Mouse (Mus musculus) heart, adult 2 months (tissue): ENCODE measurements around the gene Zgpat. TPM values are rescaled to one million over a fixed set of nuclear protein-coding genes. Genes with fewer than 3 reads are reported as not detected.

ENCODE experiments used
- DNase-seq, 2 experiments: peaks; one replicate each; pipeline ENCODE4 v3.0.0; 2021
- H3K27ac ChIP-seq: fragments of 200-600 bp; 2 replicates; pipeline ENCODE4 v1.8.1; 2022
- H3K27me3 ChIP-seq: fragments of 200-500 bp; 2 replicates; pipeline ENCODE4 v1.6.1; 2012; ENCODE audit warnings: mild to moderate bottlenecking, low read length, inconsistent platforms, mixed read lengths; ENCODE audit not compliant: control insufficient read depth, insufficient read depth
- H3K36me3 ChIP-seq: fragments of 200-500 bp; 2 replicates; pipeline ENCODE4 v1.6.1; 2012; ENCODE audit warnings: low read length, inconsistent platforms; ENCODE audit not compliant: control insufficient read depth, insufficient read depth
- H3K4me1 ChIP-seq: fragments of 200-500 bp; 2 replicates; pipeline ENCODE4 v1.6.1; 2011; ENCODE audit warnings: low read length; ENCODE audit not compliant: control insufficient read depth, insufficient read depth
- H3K4me3 ChIP-seq: fragments of 200-600 bp; 2 replicates; pipeline ENCODE4 v1.8.1; 2022
- H3K79me2 ChIP-seq: fragments of 200-500 bp; replicated peaks from 2 replicates; pipeline ENCODE4 v1.6.1; 2012; ENCODE audit warnings: mild to moderate bottlenecking, inconsistent platforms, low read length, moderate library complexity, mixed read lengths; ENCODE audit not compliant: control insufficient read depth, insufficient read depth
- H3K9ac ChIP-seq: fragments of 200-500 bp; 2 replicates; pipeline ENCODE4 v1.6.1; 2012; ENCODE audit warnings: low read depth, mild to moderate bottlenecking, control low read depth, inconsistent platforms, low read length, mixed read lengths
- CTCF ChIP-seq: fragments of 200-600 bp; IDR thresholded peaks from 2 replicates; pipeline ENCODE4 v1.8.1; 2022; ENCODE audit warnings: antibody characterized with exemption, mild to moderate bottlenecking, moderate library complexity
- EP300 ChIP-seq: fragments of 200-500 bp; IDR thresholded peaks from 2 replicates; pipeline ENCODE4 v1.6.1; 2011; ENCODE audit warnings: low read depth, low read length, control low read depth; ENCODE audit not compliant: insufficient read depth
- POLR2A ChIP-seq: fragments of 200-500 bp; IDR thresholded peaks from 2 replicates; pipeline ENCODE4 v1.6.1; 2011; ENCODE audit warnings: mild to moderate bottlenecking, low read depth, low read length, control low read depth; ENCODE audit not compliant: insufficient read depth
- WGBS: fragments of 180-500 bp; shearing (Covaris S2); methylation state at CpG from one replicate; pipeline ENCODE4 v1.1.7; 2018; 5-methylcytosine and 5-hydroxymethylcytosine counted together
- intact Hi-C: fragments of 180-260 bp; cut with DNase I; formaldehyde crosslinking; loops from one replicate; pipeline ENCODE4 v1.15.1; 2025
- polyA plus RNA-seq: library from polyadenylated mRNA; depleted of rRNA; stranded (reverse); fragments of >200 nt; gene quantifications from 2 replicates; pipeline ENCODE4 v1.2.3, GENCODE M21; 2012
- total RNA-seq, 2 experiments: library from RNA; stranded (reverse); gene quantifications; 2 replicates each; pipeline ENCODE4 v1.2.3; 2021

Zgpat gene
- total and polyA plus RNA-seq, 3 experiments = 18.7 to 21.0 (median 18.9) TPM

DNA sequence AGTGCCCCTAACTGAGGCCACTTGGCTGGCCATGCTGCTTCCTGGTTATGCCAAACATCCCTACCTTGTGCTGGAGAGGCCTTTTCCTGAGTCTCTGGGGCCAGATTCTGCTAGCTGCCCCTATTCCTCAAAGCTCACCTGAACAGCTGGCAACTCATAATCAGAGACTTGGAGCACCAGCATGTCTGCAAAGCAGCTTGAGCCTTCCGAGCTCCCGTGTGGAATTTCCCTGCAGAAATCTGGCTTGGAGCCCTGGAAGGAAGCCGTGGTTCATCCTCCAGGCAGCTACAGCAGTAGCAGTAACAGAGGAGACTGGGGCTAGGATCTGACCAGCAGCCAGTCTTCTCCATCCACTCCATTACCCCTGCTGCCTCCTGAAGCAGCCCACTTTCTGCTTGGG is 21.2 kb downstream of the Zgpat start:
- no peaks in the 10 kb centered on the region for H3K79me2 ChIP-seq
- no peaks in the 10 kb centered on the region for H3K36me3 ChIP-seq
- WGBS = 13% methylated on average over 3 of the region's 3 CpGs

DNA sequence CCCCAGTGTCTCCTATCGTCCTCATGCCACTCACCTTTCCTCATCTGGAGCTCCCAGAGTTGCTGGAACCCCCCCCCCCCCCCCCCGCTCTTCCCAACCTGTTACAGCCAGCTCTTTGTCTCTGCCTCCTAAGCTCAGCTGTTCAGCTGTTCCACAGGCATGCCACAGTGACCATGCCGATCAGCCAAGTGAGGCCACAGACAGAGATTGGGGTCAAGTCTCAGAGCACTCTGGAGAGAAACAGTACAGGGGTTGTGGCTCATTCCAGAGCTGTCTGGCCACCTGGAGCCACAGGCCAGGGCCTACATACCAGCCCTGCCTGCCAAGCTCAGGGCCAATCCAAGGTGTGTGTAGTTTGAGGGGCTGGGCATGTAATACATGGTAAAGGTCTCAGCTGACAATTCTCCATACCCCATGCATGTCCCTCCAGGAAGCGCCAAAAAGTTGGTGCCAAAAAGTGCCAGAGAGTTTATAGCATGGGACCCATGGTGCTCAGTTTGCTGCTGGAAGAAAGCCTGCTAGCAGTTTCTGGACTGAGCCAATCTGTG is 22.0 kb downstream of the Zgpat start:
- no peak for DNase-seq
- H3K36me3 ChIP-seq = no peaks in the 10 kb centered on the region
- no peak overlapping the region for H3K9ac ChIP-seq
- no peaks in the 10 kb centered on the region for H3K79me2 ChIP-seq
- 73% methylated on average over 4 of the region's 4 CpGs for WGBS
- no peak overlapping the region for H3K27ac ChIP-seq
- H3K4me3 ChIP-seq = no peak overlapping the region
- TF ChIP-seq EP300 (no peak), CTCF (no peak), POLR2A (no peak)
- intact Hi-C loops = no loop called here
- peaks cover 7% of the 10 kb centered on the region for H3K4me1 ChIP-seq
- no peaks in the 10 kb centered on the region for H3K27me3 ChIP-seq

More for the DNA sequence above, 21.2 kb downstream of the Zgpat start:
- no peak overlapping the region for H3K9ac ChIP-seq
- no peak overlapping the region; the same call in 1 of the 2 replicates for H3K27ac ChIP-seq
- intact Hi-C loops = no loop called here
- DNase-seq = peak; percentile 62 to 70
- no peak overlapping the region for H3K4me3 ChIP-seq
- no peak for TF ChIP-seq CTCF
- 0 out of 2 replicates have a peak, but pooled peaks have one; percentile 8 for TF ChIP-seq EP300
- peaks cover 8% of the 10 kb centered on the region for H3K4me1 ChIP-seq
- no peaks in the 10 kb centered on the region for H3K27me3 ChIP-seq

GRCm38 (mm10) chr2:181390136-181390870 is 25.6 kb downstream of the Zgpat start:
- Histone ChIP-seq H3K9ac (no peak overlapping the region), H3K27ac (no peak overlapping the region), H3K4me3 (no peak overlapping the region), H3K27me3 (no peaks in the 10 kb centered on the region), H3K36me3 (no peaks in the 10 kb centered on the region), H3K4me1 (peaks cover 2% of the 10 kb centered on the region), H3K79me2 (no peaks in the 10 kb centered on the region)
- no peak for TF ChIP-seq EP300
- TF ChIP-seq CTCF = no peak
- no peak for TF ChIP-seq POLR2A
- no peak for DNase-seq
- 72% methylated on average over 4 of the region's 4 CpGs for WGBS
- intact Hi-C loops = no loop called here

DNA sequence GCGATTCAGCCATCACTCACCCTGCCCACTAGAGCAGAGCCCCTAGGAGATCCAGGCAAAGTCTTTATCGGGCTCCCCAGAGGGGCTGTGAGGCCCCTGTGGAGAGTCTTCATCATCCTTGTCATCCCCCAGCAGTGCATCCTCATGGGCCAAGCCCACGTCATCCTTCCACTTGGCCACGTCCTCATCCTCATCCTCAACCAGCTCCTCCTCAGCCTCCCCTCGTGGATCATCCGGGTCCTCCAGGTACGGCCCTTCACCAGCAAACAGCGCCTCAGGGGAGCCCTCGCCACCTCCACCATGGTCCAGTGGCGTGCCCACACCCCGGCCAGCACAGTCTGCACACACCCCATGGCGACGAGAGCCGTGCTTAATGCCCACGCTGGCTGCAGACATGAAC is 26.3 kb downstream of the Zgpat start:
- Histone ChIP-seq H3K27me3 (no peaks in the 10 kb centered on the region), H3K4me1 (peaks cover 2% of the 10 kb centered on the region; the same call in 1 of the 2 replicates), H3K9ac (no peak overlapping the region), H3K4me3 (no peak overlapping the region), H3K27ac (no peak overlapping the region), H3K36me3 (no peaks in the 10 kb centered on the region), H3K79me2 (no peaks in the 10 kb centered on the region)
- TF ChIP-seq CTCF = no peak
- no peak for TF ChIP-seq EP300
- no peak for TF ChIP-seq POLR2A
- intact Hi-C loops = no loop called here
- 91% methylated on average over 15 of the region's 15 CpGs for WGBS
- no peak for DNase-seq

DNA sequence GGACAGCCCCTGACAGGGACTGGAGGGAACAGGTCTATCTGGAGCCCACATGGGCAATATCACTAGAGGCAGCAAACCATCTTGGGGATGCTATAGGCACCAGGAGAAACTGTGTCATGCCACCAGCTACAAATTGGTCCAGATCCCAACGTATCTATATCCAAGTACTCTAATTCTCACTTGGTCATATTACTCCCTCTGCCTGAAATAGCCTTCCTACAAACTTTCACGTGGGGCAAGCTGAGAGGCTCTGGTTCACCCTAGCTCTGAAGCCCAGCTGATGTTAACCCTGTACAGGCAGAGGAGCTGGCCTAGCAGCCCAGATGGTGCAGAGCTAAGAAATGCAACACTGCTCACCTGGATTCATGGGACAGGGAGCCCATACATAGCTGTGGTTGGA is 26.8 kb downstream of the Zgpat start:
- Histone ChIP-seq H3K27me3 (no peaks in the 10 kb centered on the region), H3K4me3 (no peak overlapping the region), H3K27ac (no peak overlapping the region), H3K4me1 (no peaks in the 10 kb centered on the region), H3K36me3 (no peaks in the 10 kb centered on the region), H3K9ac (no peak overlapping the region), H3K79me2 (no peaks in the 10 kb centered on the region)
- no peak for TF ChIP-seq POLR2A
- no peak for TF ChIP-seq CTCF
- no peak for TF ChIP-seq EP300
- no peak for DNase-seq
- WGBS = 51% methylated on average over 2 of the region's 2 CpGs
- intact Hi-C loops = no loop called here

DNA sequence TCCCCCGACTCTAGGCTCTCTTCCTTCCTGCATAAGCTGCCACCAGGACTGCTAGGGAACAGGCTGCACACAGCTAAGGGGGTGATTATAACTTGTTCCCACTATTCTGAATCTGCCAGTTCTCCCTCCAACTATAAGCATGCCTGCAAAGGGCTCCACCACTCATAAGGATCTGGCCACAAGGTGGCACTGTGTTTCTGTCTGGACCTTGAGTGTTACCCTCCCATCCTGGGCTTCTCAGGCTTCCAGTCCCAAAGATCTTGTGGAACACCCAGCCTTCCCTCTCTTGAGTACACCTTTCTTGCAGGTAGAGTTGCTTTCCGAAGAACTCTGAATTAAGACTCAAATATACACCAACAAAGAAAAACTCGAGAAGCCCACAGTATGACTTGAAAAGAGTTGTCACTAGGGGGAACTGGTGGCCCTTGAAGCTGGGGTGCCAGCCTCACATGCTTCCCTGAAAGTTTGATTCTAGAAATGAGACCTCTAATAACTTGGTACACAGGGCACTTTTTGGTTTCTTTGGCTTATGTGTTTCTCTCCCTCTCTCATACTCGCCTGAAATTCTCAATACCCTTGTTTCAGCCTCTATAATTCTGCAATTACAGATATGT is 28.0 kb downstream of the Zgpat start:
- WGBS = 37% methylated on average over 4 of the region's 4 CpGs
- intact Hi-C loops = loop anchor here (1.0 to 2.0 kb wide), 4 partner anchors 18 to 202 kb away; no protein-coding TSS in a partner anchor
- DNase-seq = peak; percentile 80 to 85
- TF ChIP-seq EP300 (peak; percentile 92), CTCF (peak; percentile 92), POLR2A (no peak)
- Histone ChIP-seq H3K4me3 (no peak overlapping the region), H3K79me2 (no peaks in the 10 kb centered on the region), H3K36me3 (no peaks in the 10 kb centered on the region), H3K4me1 (no peaks in the 10 kb centered on the region; the same call in 1 of the 2 replicates), H3K9ac (no peak overlapping the region), H3K27ac (no peak overlapping the region), H3K27me3 (no peaks in the 10 kb centered on the region)
